Mouse (Mus musculus) left cerebral cortex, adult 2 months (tissue): ENCODE data around the gene Als2cl. TPM values are rescaled to one million over a fixed set of nuclear protein-coding genes. Genes with fewer than 3 reads are reported as not detected.

ENCODE experiments used
- DNase-seq, 2 experiments: peaks; one replicate each; pipeline ENCODE4 v3.0.0; 2021 to 2022; ENCODE audit warnings: low spot score in 2 of 2, mixed read lengths in 1 of 2; ENCODE audit errors: extremely low spot score in 1 of 2
- H3K27ac ChIP-seq: fragments of 200-600 bp; 2 replicates; pipeline ENCODE4 v1.8.1; 2022
- H3K4me3 ChIP-seq: fragments of 200-600 bp; 2 replicates; pipeline ENCODE4 v1.8.1; 2022
- CTCF ChIP-seq: fragments of 200-600 bp; IDR thresholded peaks from 2 replicates; pipeline ENCODE4 v1.8.1; 2022; ENCODE audit warnings: antibody characterized with exemption, mild to moderate bottlenecking, moderate library complexity
- intact Hi-C: fragments of 180-260 bp; cut with DNase I; formaldehyde crosslinking; loops from one replicate; pipeline ENCODE4 v1.15.1; 2025
- total RNA-seq, 2 experiments: library from RNA; stranded (reverse); gene quantifications; 2 replicates each; pipeline ENCODE4 v1.2.3; 2021

Als2cl gene
- total RNA-seq, 2 experiments from 2014 or later, result 8.4 to 10.8 TPM

GRCm38 (mm10) chr9:110858523-110858922, 21.1 kb upstream of the Als2cl start:
- Histone ChIP-seq H3K27ac (no peak overlapping the region), H3K4me3 (no peak overlapping the region)
- intact Hi-C loops, result no loop called here
- no peak for TF ChIP-seq CTCF
- no peak for DNase-seq

GRCm38 (mm10) chr9:110858967-110859596, 20.6 kb upstream of the Als2cl start:
- TF ChIP-seq CTCF, result no peak
- H3K27ac ChIP-seq, result no peak overlapping the region
- intact Hi-C loops, result no loop called here
- H3K4me3 ChIP-seq, result no peak overlapping the region
- no peak for DNase-seq

GRCm38 (mm10) chr9:110871030-110871429, 8.6 kb upstream of the Als2cl start:
- intact Hi-C loops, result loop anchor here (1.0 to 5.0 kb wide), 4 partner anchors 90 to 459 kb away; no protein-coding TSS in a partner anchor
- no peak overlapping the region for H3K4me3 ChIP-seq
- peak; percentile 57 to 65 for DNase-seq
- no peak overlapping the region for H3K27ac ChIP-seq
- peak; percentile 86 for TF ChIP-seq CTCF

GRCm38 (mm10) chr9:110873681-110874659, 5.7 kb upstream of the Als2cl start:
- DNase-seq, result peak in 1 of 2 experiments; percentile 42
- peak; percentile 16 for TF ChIP-seq CTCF
- H3K27ac ChIP-seq, result no peak overlapping the region
- intact Hi-C loops, result loop anchor here (5.0 kb wide), 1 partner anchor 462 kb away; no protein-coding TSS in a partner anchor
- peak overlapping the region; percentile 41 for H3K4me3 ChIP-seq

- intact Hi-C loops, result loop anchor here (5.0 kb wide), 2 partner anchors 222 to 462 kb away; partner anchors contain the start of gene Nbeal2
- DNase-seq, result no peak
- no peak for TF ChIP-seq CTCF
- Histone ChIP-seq H3K4me3 (no peak overlapping the region), H3K27ac (no peak overlapping the region)
Observed at GRCm38 (mm10) chr9:110874660-110875191, 4.9 kb upstream of the Als2cl start.

- H3K4me3 ChIP-seq, result no peak overlapping the region
- DNase-seq, result no peak
- intact Hi-C loops, result loop anchor here (5.0 kb wide), 1 partner anchor 223 kb away; the partner anchor contains the start of gene Nbeal2
- TF ChIP-seq CTCF, result no peak
- no peak overlapping the region for H3K27ac ChIP-seq
Observed at GRCm38 (mm10) chr9:110875288-110875695, 4.4 kb upstream of the Als2cl start.

GRCm38 (mm10) chr9:110877353-110877752, 2.3 kb upstream of the Als2cl start:
- no peak for TF ChIP-seq CTCF
- intact Hi-C loops, result loop anchor here (5.0 kb wide), 1 partner anchor 225 kb away; the partner anchor contains the start of gene Nbeal2
- no peak for DNase-seq
- Histone ChIP-seq H3K27ac (no peak overlapping the region), H3K4me3 (no peak overlapping the region)

- Histone ChIP-seq H3K4me3 (no peak overlapping the region), H3K27ac (no peak overlapping the region)
- peak in 1 of 2 experiments; percentile 31 for DNase-seq
- no peak for TF ChIP-seq CTCF
- intact Hi-C loops, result loop anchor here (5.0 kb wide), 1 partner anchor 226 kb away; the partner anchor contains the start of gene Nbeal2
Observed at GRCm38 (mm10) chr9:110877888-110878287, 1.8 kb upstream of the Als2cl start.

GRCm38 (mm10) chr9:110879998-110880561, 410 bp downstream of the Als2cl start, which contains the start of gene Tmie:
Tmie (minus strand) TSS chr9:110880113.
- H3K4me3 ChIP-seq, result peak within 1 kb of the TSS; percentile 66
- intact Hi-C loops, result loop anchor here (5.0 kb wide), 1 partner anchor 228 kb away; the partner anchor contains the start of gene Nbeal2
- TF ChIP-seq CTCF, result no peak
- DNase-seq, result peak; percentile 53 to 57
- H3K27ac ChIP-seq, result peak within 1 kb of the TSS; percentile 82

- peak overlapping the region; percentile 82; the same call in 1 of the 2 replicates for H3K27ac ChIP-seq
- TF ChIP-seq CTCF, result no peak
- intact Hi-C loops, result no loop called here
- DNase-seq, result no peak
- H3K4me3 ChIP-seq, result peak overlapping the region; percentile 66
Observed at GRCm38 (mm10) chr9:110880772-110881171, 1.1 kb downstream of the Als2cl start.

GRCm38 (mm10) chr9:110881953-110882352, 2.3 kb downstream of the Als2cl start:
- intact Hi-C loops, result no loop called here
- no peak for TF ChIP-seq CTCF
- peak overlapping the region; percentile 3; the same call in 1 of the 2 replicates for H3K4me3 ChIP-seq
- no peak overlapping the region for H3K27ac ChIP-seq
- DNase-seq, result no peak
